Mouse (Mus musculus) limb, embryonic 12.5 days (tissue): Measurements from ENCODE around the gene Hist1h2bh. TPM values are rescaled to one million over a fixed set of nuclear protein-coding genes. Genes with fewer than 3 reads are reported as not detected.
"Not testable (repeated sequence)": the region's sequence is repeated elsewhere in the genome, so short reads cannot be mapped to it uniquely, and the experiment has no call there.

ENCODE experiments used
- ATAC-seq: fragments of 200-750 bp; cut with Nextera tagmentation; 2 replicates; pipeline ENCODE4 v1.8.0; 2017; ENCODE audit warnings: low read depth, moderate TSS enrichment; ENCODE audit not compliant: insufficient number of reproducible peaks, insufficient read depth, low FRiP score, low TSS enrichment
- H3K27ac ChIP-seq: fragments of 300-500 bp; sonication (generic); 2 replicates; pipeline ENCODE4 v1.5.1; 2016; ENCODE audit warnings: mild to moderate bottlenecking, moderate library complexity
- H3K27me3 ChIP-seq: fragments of 300-500 bp; sonication (generic); 2 replicates; pipeline ENCODE4 v1.6.1; 2016; ENCODE audit warnings: mild to moderate bottlenecking, moderate library complexity
- H3K36me3 ChIP-seq: fragments of 300-500 bp; sonication (generic); 2 replicates; pipeline ENCODE4 v1.6.1; 2016; ENCODE audit warnings: mild to moderate bottlenecking, moderate library complexity
- H3K4me1 ChIP-seq: fragments of 300-500 bp; sonication (generic); replicated peaks from 2 replicates; pipeline ENCODE4 v1.6.1; 2016
- H3K4me2 ChIP-seq: fragments of 300-500 bp; sonication (generic); 2 replicates; pipeline ENCODE4 v1.6.1; 2016; ENCODE audit warnings: mild to moderate bottlenecking, moderate library complexity
- H3K4me3 ChIP-seq: fragments of 300-500 bp; sonication (generic); replicated peaks from 2 replicates; pipeline ENCODE4 v1.5.1; 2016; ENCODE audit warnings: mild to moderate bottlenecking
- H3K9ac ChIP-seq: fragments of 300-500 bp; sonication (generic); replicated peaks from 2 replicates; pipeline ENCODE4 v1.6.1; 2016; ENCODE audit warnings: mild to moderate bottlenecking, moderate library complexity
- H3K9me3 ChIP-seq: fragments of 300-500 bp; sonication (generic); 2 replicates; pipeline ENCODE4 v1.6.1; 2016; ENCODE audit warnings: mild to moderate bottlenecking, moderate library complexity
- WGBS: fragments of 180-500 bp; shearing (Covaris S2); methylation state at CpG from one replicate; pipeline ENCODE4 v1.1.7; 2016; 5-methylcytosine and 5-hydroxymethylcytosine counted together
- polyA plus RNA-seq: library from polyadenylated mRNA; unstranded; fragments of >200 nt; fragmentation: Nextera tagmentation; extraction: Ambion mirVana; gene quantifications from 2 replicates; pipeline ENCODE4 v1.2.1, GENCODE M21; 2016

Gene Hist1h2bh
- polyA plus RNA-seq, 1 experiment from 2014 or later = 1.4 TPM

- H3K9me3 ChIP-seq, ATAC-seq, H3K36me3 ChIP-seq, H3K27me3 ChIP-seq, H3K4me1 ChIP-seq: not testable (repeated sequence)
- WGBS = 0% methylated on average over 11 of the region's 14 CpGs
- peak overlapping the region; percentile 45 for H3K4me3 ChIP-seq
- H3K9ac ChIP-seq = peak overlapping the region; percentile 65
- peak overlapping the region; percentile 71 for H3K4me2 ChIP-seq
- H3K27ac ChIP-seq = peak overlapping the region; percentile 94
Measured at GRCm38 (mm10) chr13:23544787-23545120, 1.6 kb upstream of the Hist1h2bh start.

- Histone ChIP-seq H3K4me2 (peak within 1 kb of the TSS; percentile 71), H3K27ac (peak within 1 kb of the TSS; percentile 94), H3K36me3 (no peaks in the 10 kb centered on the region), H3K9me3 (no peaks in the 10 kb centered on the region), H3K9ac (peak within 1 kb of the TSS; percentile 70), H3K27me3 (no peaks in the 10 kb centered on the region), H3K4me3 (peak within 1 kb of the TSS; percentile 46), H3K4me1 (0 out of 2 replicates have a peak, but pooled peaks cover 5% of the 10 kb centered on the region)
- under 1% methylated on average over 33 of the region's 45 CpGs for WGBS
- peak; percentile 88 for ATAC-seq
Measured at GRCm38 (mm10) chr13:23543965-23544786, 984 bp upstream of the Hist1h2bh start, which contains the start of gene Hist1h3f. TSS of gene Hist1h3f (plus strand) at chr13:23544052.

DNA sequence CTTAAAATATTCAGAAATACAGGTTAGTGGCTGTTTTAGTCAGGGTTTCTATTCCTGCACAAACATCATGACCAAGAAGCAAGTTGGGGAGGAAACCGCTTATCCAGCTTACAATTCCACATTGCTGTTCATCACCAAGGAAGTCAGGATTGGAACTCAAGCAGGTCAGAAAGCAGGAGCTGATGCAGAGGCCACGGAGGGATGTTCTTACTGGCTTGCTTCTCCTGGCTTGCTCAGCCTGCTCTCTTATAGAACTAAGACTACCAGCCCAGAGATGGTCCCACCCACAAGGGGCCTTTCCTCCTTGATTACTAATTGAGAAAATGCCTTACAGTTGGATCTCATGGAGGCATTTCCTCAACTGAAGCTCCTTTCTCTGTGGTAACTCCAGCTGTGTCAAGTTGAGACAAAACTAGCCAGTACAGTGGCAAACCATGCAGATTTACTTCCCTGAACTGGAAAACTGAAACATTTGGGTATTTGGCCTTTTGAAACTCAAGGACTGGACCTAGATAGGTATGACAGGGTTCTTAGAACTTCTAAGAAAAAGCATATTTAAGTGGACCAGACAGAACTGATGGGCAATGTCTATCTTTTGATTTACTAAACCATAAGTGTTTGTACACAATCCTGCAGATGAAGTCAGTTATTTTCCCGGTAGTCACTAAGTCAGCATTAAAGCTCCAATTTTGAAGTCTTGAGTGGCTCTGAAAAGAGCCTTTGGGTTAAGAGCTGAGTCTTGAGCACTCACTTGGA, 789 bp downstream of the Hist1h2bh start:
- Histone ChIP-seq H3K9ac (peak overlapping the region; percentile 70), H3K4me2 (peak overlapping the region; percentile 71), H3K4me1 (peaks cover 13% of the 10 kb centered on the region), H3K4me3 (peak overlapping the region; percentile 46), H3K27ac (peak overlapping the region; percentile 92)
- not testable (repeated sequence) for H3K36me3 ChIP-seq, ATAC-seq, H3K27me3 ChIP-seq, H3K9me3 ChIP-seq
- WGBS = 8% methylated on average over 3 of the region's 3 CpGs

DNA sequence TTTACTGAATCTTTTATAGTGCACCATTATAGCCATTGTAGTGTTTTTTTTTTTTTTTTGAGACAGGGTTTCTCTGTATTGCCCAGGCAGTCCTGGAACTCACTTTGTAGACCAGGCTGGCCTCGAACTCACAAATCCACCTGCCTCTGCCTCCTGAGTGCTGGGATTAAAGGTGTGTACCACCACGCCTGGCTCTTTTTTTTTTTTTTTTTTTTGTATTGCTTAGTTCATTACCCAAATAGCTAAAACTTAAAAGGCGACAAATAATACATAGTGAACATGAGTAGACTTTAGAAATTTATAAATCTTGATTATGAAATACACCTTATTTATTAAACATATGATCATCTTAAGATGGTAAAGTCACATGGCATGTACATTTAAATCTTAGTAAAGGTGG, 1.7 kb downstream of the Hist1h2bh start:
- Histone ChIP-seq H3K27ac (no peak overlapping the region), H3K4me2 (peak overlapping the region; percentile 71), H3K27me3 (no peaks in the 10 kb centered on the region), H3K4me3 (no peak overlapping the region), H3K36me3 (no peaks in the 10 kb centered on the region), H3K9ac (no peak overlapping the region), H3K4me1 (peaks cover 21% of the 10 kb centered on the region), H3K9me3 (no peaks in the 10 kb centered on the region)
- no peak for ATAC-seq
- 79% methylated on average over 3 of the region's 3 CpGs for WGBS

DNA sequence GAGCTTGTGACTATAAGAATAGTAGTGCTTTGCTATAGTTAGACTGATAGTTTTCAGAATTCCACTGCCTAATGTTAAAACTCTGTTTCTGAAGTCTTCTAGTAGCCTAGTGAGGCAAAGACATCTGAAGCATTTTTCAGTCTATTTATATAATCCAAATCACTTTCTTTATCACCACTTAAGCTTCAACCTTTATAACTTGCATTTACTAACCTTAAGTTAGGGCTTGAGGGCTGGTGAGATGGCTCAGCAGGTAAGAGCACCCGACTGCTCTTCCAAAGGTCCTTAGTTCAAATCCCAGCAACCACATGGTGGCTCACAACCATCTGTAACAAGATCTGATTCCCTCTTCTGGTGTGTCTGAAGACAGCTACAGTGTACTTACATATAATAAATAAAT, 3.4 kb downstream of the Hist1h2bh start:
- not testable (repeated sequence) for H3K4me2 ChIP-seq, H3K27me3 ChIP-seq, H3K9ac ChIP-seq, H3K36me3 ChIP-seq, H3K27ac ChIP-seq, ATAC-seq, H3K9me3 ChIP-seq, H3K4me3 ChIP-seq
- 60% methylated on average over 1 of the region's 1 CpGs for WGBS
- peaks cover 25% of the 10 kb centered on the region for H3K4me1 ChIP-seq

DNA sequence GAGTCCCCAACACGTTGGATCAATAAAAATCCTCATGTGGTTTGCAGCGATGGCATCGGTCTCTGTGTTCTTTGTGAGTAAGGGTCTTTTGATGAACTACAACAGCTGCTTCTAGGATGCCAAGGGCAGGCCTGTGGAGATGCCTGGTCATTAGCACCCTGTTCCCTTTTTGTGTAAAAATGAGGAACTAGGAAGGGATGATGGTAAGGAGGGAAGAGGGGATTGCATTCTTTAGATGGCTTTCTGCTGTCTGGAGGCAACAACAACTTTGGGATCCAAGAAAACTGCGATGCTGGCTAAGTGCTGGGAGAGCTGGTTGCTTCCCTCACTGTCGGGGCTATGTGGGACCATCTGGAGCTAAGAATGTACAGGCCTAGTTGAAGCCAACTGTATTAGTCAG, 4.9 kb downstream of the Hist1h2bh start:
- no peak for ATAC-seq
- no peak overlapping the region; the same call in 1 of the 2 replicates for H3K9ac ChIP-seq
- H3K36me3 ChIP-seq = no peaks in the 10 kb centered on the region
- H3K4me2 ChIP-seq = peak overlapping the region; percentile 31
- H3K27me3 ChIP-seq = no peaks in the 10 kb centered on the region
- WGBS = 55% methylated on average over 5 of the region's 5 CpGs
- peak overlapping the region; percentile 72 for H3K27ac ChIP-seq
- H3K4me1 ChIP-seq = peaks cover 30% of the 10 kb centered on the region
- H3K9me3 ChIP-seq = no peaks in the 10 kb centered on the region
- H3K4me3 ChIP-seq = no peak overlapping the region

DNA sequence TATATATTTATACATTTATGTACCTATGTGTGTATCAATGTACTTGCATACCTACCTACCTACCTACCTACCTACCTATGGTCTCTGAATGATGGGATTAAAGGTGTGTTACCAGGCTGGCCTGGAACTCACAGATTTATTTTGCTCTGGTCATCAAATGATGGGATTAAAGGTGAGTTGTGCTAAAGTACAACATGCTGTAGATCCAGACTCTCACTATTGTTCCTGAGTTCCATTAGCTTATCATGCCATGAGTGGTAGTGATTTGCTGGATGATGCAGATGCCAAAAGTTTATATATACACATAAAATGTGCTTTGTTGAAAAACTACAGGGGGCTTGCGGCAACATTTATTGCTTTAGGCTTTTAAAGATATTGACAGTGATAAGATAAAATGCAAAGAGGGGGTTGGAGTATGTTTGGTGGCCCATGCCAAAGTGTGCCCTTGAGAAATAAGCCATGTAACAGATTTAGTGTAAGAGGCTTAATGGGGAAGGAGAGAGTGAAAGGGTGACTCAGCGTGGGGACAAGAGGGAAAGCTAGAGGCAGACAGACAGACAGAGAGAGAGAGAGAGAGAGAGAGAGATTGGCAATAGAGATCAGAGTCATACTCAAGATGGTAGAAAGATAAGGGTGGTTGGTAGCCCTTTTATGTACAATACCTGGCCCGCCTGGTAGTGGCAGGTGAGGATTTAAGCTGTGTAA, 6.0 kb downstream of the Hist1h2bh start:
- Histone ChIP-seq H3K36me3 (no peaks in the 10 kb centered on the region), H3K4me2 (peak overlapping the region; percentile 69), H3K9me3 (no peaks in the 10 kb centered on the region), H3K27ac (peak overlapping the region; percentile 46), H3K4me3 (peak overlapping the region; percentile 50), H3K27me3 (no peaks in the 10 kb centered on the region), H3K4me1 (peaks cover 36% of the 10 kb centered on the region), H3K9ac (no peak overlapping the region; the same call in 1 of the 2 replicates)
- ATAC-seq = no peak
- 86% methylated on average over 3 of the region's 3 CpGs for WGBS

GRCm38 (mm10) chr13:23536076-23536822, 6.9 kb downstream of the Hist1h2bh start:
- no peak for ATAC-seq
- H3K36me3 ChIP-seq = no peaks in the 10 kb centered on the region
- H3K4me2 ChIP-seq = peak overlapping the region; percentile 69
- H3K9me3 ChIP-seq = no peaks in the 10 kb centered on the region
- peak overlapping the region; percentile 98 for H3K27ac ChIP-seq
- peak overlapping the region; percentile 50 for H3K4me3 ChIP-seq
- no peaks in the 10 kb centered on the region for H3K27me3 ChIP-seq
- 21% methylated on average over 7 of the region's 7 CpGs for WGBS
- H3K9ac ChIP-seq = peak overlapping the region; percentile 72
- H3K4me1 ChIP-seq = peaks cover 38% of the 10 kb centered on the region

GRCm38 (mm10) chr13:23535137-23536075, 7.8 kb downstream of the Hist1h2bh start, which contains the start of gene Hist1h3g:
TSS of gene Hist1h3g (plus strand) at chr13:23535422.
- not testable (repeated sequence) for H3K36me3 ChIP-seq, H3K27me3 ChIP-seq, H3K9me3 ChIP-seq
- Histone ChIP-seq H3K4me1 (peaks cover 38% of the 10 kb centered on the region), H3K9ac (peak within 1 kb of the TSS; percentile 72), H3K27ac (peak within 1 kb of the TSS; percentile 98), H3K4me3 (peak within 1 kb of the TSS; percentile 50), H3K4me2 (peak within 1 kb of the TSS; percentile 69)
- under 1% methylated on average over 34 of the region's 62 CpGs for WGBS
- peak; percentile 94 for ATAC-seq
